Mouse (Mus musculus) embryonic facial prominence, embryonic 10.5 days (tissue): ENCODE data around the gene Fras1. TPM values are rescaled to one million over a fixed set of nuclear protein-coding genes. Genes with fewer than 3 reads are reported as not detected.

ENCODE experiments used
- DNase-seq: peaks from one replicate; pipeline ENCODE4 v3.0.0-alpha.2; 2017; ENCODE audit warnings: low spot score
- H3K27ac ChIP-seq: fragments of 300-500 bp; sonication (generic); replicated peaks from 2 replicates; pipeline ENCODE4 v1.5.1; 2016; ENCODE audit warnings: mild to moderate bottlenecking
- H3K27me3 ChIP-seq: fragments of 300-500 bp; sonication (generic); replicated peaks from 2 replicates; pipeline ENCODE4 v1.6.1; 2016; ENCODE audit warnings: low read depth, mild to moderate bottlenecking; ENCODE audit not compliant: poor library complexity, severe bottlenecking
- H3K36me3 ChIP-seq: fragments of 300-500 bp; sonication (generic); replicated peaks from 2 replicates; pipeline ENCODE4 v1.6.1; 2016; ENCODE audit warnings: mild to moderate bottlenecking, moderate library complexity
- H3K4me1 ChIP-seq: fragments of 300-500 bp; sonication (generic); 2 replicates; pipeline ENCODE4 v1.6.1; 2016
- H3K4me3 ChIP-seq: fragments of 300-500 bp; sonication (generic); 2 replicates; pipeline ENCODE4 v1.5.1; 2016; ENCODE audit warnings: mild to moderate bottlenecking, moderate library complexity
- H3K9me3 ChIP-seq: fragments of 300-500 bp; sonication (generic); 2 replicates; pipeline ENCODE4 v1.6.1; 2016; ENCODE audit warnings: mild to moderate bottlenecking
- WGBS: fragments of 180-500 bp; shearing (Covaris S2); methylation state at CpG from one replicate; pipeline ENCODE4 v1.1.7; 2016; 5-methylcytosine and 5-hydroxymethylcytosine counted together
- polyA plus RNA-seq: library from polyadenylated mRNA; unstranded; fragments of >200 nt; fragmentation: Nextera tagmentation; extraction: Ambion mirVana; gene quantifications from 2 replicates; pipeline ENCODE4 v1.2.1, GENCODE M21; 2016

Fras1 gene
- polyA plus RNA-seq, 1 experiment from 2014 or later = 12.8 TPM

DNA sequence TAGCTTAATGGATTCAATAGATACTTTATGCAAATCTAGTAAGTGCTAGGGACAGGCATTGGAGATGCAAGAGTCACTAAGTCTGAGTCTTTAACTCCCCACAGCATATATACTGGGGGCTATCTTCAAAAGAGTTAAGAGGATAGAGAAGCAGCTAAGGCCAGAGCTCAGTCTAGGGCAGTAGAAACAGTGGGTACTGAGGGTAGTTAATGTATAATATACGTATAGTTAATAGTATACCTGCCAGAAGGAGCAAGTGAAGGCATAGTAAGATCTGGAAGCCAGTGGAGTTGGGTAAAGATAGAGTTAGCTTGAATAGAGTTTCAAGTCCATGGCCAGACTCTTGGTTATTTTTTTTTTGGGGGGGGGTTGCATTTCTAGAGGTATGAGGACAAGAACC, 128.6 kb downstream of the Fras1 start:
- Histone ChIP-seq H3K36me3 (no peaks in the 10 kb centered on the region), H3K27ac (no peak overlapping the region), H3K27me3 (no peaks in the 10 kb centered on the region), H3K9me3 (no peaks in the 10 kb centered on the region), H3K4me1 (no peaks in the 10 kb centered on the region), H3K4me3 (no peak overlapping the region)
- no peak for DNase-seq
- 92% methylated on average over 1 of the region's 1 CpGs for WGBS

- no peaks in the 10 kb centered on the region for H3K27me3 ChIP-seq
- H3K4me3 ChIP-seq = no peak overlapping the region
- H3K9me3 ChIP-seq = no peaks in the 10 kb centered on the region
- H3K4me1 ChIP-seq = peaks cover 10% of the 10 kb centered on the region
- H3K27ac ChIP-seq = no peak overlapping the region
- DNase-seq = no peak
- no peaks in the 10 kb centered on the region for H3K36me3 ChIP-seq
- WGBS = 79% methylated on average over 5 of the region's 5 CpGs
Observed at GRCm38 (mm10) chr5:96511005-96511404, 137.2 kb downstream of the Fras1 start.

DNA sequence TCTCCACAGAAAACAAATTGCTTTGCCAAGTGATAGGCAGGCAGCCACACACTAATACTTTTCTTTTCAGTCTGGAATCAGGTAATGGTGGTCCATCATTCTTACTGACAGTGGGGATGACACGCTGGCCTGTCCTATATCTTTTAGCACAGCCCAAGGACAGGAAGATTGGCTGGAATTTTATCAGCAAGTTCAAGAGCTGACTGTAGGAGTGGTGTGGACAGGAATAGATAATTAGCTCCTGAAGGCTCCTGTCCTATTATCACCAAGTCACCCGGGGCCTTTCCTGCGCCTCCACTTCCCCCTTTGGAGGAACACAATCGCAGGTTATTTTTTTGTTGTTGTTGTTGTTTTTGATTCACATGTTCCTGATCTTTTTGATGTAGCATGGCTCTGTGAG, 139.6 kb downstream of the Fras1 start:
- WGBS = 83% methylated on average over 4 of the region's 4 CpGs
- no peaks in the 10 kb centered on the region for H3K36me3 ChIP-seq
- no peaks in the 10 kb centered on the region for H3K27me3 ChIP-seq
- no peak overlapping the region for H3K27ac ChIP-seq
- no peak overlapping the region for H3K4me3 ChIP-seq
- H3K4me1 ChIP-seq = peaks cover 15% of the 10 kb centered on the region
- DNase-seq = no peak
- 0 out of 2 replicates have a peak, but pooled peaks cover 3% of the 10 kb centered on the region for H3K9me3 ChIP-seq

- WGBS = 66% methylated on average over 3 of the region's 3 CpGs
- Histone ChIP-seq H3K4me1 (peaks cover 15% of the 10 kb centered on the region), H3K27me3 (no peaks in the 10 kb centered on the region), H3K4me3 (no peak overlapping the region), H3K9me3 (0 out of 2 replicates have a peak, but pooled peaks cover 3% of the 10 kb centered on the region), H3K36me3 (no peaks in the 10 kb centered on the region), H3K27ac (no peak overlapping the region)
- DNase-seq = peak; percentile 32
Observed at GRCm38 (mm10) chr5:96515860-96516311, 142.1 kb downstream of the Fras1 start.

DNA sequence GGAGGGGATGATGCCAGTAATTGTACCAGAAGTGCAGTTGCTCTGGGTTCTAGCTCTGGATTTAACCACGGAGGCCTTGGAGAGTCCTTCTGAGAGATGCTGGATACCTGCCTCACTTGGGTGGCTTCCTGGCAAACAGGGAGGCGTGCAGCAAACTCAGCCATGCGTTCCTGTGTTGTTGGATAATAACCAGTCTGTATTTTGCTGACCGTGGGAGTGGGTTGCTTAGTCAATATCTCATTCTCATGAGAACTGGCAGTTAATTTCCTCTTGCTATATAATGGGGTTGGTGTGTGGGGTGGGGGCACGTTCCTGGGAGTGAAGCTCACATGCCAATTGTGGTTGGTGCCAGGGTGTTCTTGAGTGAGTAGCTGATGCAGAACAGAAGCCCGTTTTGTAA, 142.6 kb downstream of the Fras1 start:
- H3K27ac ChIP-seq = no peak overlapping the region
- H3K9me3 ChIP-seq = 0 out of 2 replicates have a peak, but pooled peaks cover 3% of the 10 kb centered on the region
- DNase-seq = no peak
- 83% methylated on average over 6 of the region's 6 CpGs for WGBS
- H3K4me1 ChIP-seq = peaks cover 15% of the 10 kb centered on the region
- no peaks in the 10 kb centered on the region for H3K27me3 ChIP-seq
- H3K36me3 ChIP-seq = no peaks in the 10 kb centered on the region
- H3K4me3 ChIP-seq = no peak overlapping the region

DNA sequence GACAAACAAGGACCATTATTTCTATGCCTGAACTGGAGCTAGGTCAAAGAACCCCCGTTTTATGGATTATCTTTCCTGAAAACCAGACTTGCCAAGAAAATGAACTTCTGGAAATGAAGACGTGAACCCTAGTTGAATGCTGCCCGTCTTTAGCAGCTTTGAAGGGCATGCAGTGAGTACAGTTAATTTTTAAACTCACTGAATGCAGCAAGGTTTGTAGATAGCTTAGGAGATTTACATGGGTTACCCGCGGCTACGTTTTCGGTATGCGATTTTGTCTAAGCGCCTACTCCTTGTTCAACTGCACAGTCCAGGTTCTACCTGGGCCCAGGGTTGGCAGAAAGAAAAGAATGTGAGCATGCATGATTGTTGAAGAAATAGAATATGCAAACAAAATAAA, 147.8 kb downstream of the Fras1 start:
- H3K36me3 ChIP-seq = no peaks in the 10 kb centered on the region
- H3K27ac ChIP-seq = no peak overlapping the region
- 90% methylated on average over 9 of the region's 9 CpGs for WGBS
- no peaks in the 10 kb centered on the region for H3K4me1 ChIP-seq
- DNase-seq = no peak
- no peaks in the 10 kb centered on the region for H3K27me3 ChIP-seq
- H3K4me3 ChIP-seq = no peak overlapping the region
- H3K9me3 ChIP-seq = 0 out of 2 replicates have a peak, but pooled peaks cover 3% of the 10 kb centered on the region

- Histone ChIP-seq H3K4me3 (no peak overlapping the region), H3K36me3 (no peaks in the 10 kb centered on the region)
- WGBS = 89% methylated on average over 5 of the region's 5 CpGs
Observed at GRCm38 (mm10) chr5:96522909-96523409, 149.2 kb downstream of the Fras1 start.

DNA sequence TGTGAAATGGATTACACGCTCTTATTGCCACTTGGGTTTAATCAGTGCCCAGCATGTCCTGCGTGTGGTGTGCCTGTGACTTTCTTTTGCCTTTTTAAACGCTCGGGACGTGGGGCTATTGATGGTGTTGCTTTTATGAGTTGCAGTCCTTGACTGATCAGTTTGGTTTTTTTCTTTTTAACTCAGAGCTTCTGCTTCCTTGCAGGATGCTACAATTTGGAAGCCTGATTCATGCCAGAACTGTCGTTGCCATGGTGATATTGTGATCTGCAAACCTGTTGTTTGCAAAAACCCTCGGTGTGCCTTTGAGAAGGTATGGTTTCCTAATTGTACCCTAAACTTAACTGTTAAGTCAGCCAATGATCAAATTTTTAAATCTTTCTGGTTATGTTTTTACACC, 154.5 kb downstream of the Fras1 start:
- H3K27ac ChIP-seq = no peak overlapping the region
- no peaks in the 10 kb centered on the region for H3K9me3 ChIP-seq
- 81% methylated on average over 7 of the region's 7 CpGs for WGBS
- no peaks in the 10 kb centered on the region for H3K27me3 ChIP-seq
- no peaks in the 10 kb centered on the region for H3K36me3 ChIP-seq
- no peak overlapping the region for H3K4me3 ChIP-seq
- H3K4me1 ChIP-seq = no peaks in the 10 kb centered on the region
- DNase-seq = no peak

More at GRCm38 (mm10) chr5:96522909-96523409, 149.2 kb downstream of the Fras1 start:
- DNase-seq = no peak
- no peak overlapping the region for H3K27ac ChIP-seq
- no peaks in the 10 kb centered on the region for H3K9me3 ChIP-seq
- H3K27me3 ChIP-seq = no peaks in the 10 kb centered on the region
- H3K4me1 ChIP-seq = no peaks in the 10 kb centered on the region

DNA sequence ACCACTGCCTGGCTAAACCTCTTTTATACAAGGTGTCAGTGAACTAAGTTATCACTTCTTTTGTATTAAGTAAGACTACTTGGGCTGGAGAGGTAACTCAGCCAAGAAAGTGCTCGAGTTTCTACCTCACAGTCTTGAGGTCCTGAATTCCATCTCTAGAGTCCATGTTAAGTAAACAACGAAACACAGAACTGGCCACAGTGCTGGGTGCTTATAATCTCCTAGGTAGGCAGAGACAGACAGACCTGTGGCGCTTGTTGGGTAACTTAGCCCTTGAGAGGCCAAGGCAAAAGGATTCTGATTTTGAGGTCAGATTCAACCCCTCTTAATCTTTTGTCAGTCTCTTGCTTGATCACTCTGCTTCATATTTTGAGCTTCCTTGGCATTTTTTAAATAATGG, 156.8 kb downstream of the Fras1 start:
- DNase-seq = no peak
- H3K4me3 ChIP-seq = no peak overlapping the region
- no peaks in the 10 kb centered on the region for H3K4me1 ChIP-seq
- WGBS = 90% methylated on average over 3 of the region's 3 CpGs
- H3K36me3 ChIP-seq = no peaks in the 10 kb centered on the region
- H3K27ac ChIP-seq = no peak overlapping the region
- no peaks in the 10 kb centered on the region for H3K9me3 ChIP-seq
- H3K27me3 ChIP-seq = no peaks in the 10 kb centered on the region

DNA sequence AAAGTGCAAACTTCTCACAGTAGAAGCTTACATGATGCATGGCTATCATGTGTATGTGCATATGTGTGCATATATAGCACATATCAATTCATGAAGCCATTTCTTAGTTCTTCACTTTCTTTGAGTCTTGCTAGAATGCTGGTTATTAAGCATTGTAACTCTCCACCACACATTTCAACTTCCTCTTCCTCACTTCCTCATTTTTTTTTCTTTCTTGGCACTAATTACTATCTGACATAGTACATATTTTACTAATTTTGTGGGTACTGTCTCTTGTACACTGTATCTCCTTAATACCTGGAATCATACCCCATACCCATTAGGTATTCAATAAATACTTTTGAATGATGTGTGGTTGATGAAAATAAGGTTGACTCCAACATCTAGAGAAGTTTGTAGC, 158.2 kb downstream of the Fras1 start:
- H3K36me3 ChIP-seq = no peaks in the 10 kb centered on the region
- H3K27ac ChIP-seq = no peak overlapping the region
- H3K27me3 ChIP-seq = no peaks in the 10 kb centered on the region
- H3K4me3 ChIP-seq = no peak overlapping the region
- H3K9me3 ChIP-seq = no peaks in the 10 kb centered on the region
- no peak for DNase-seq
- no peaks in the 10 kb centered on the region for H3K4me1 ChIP-seq

DNA sequence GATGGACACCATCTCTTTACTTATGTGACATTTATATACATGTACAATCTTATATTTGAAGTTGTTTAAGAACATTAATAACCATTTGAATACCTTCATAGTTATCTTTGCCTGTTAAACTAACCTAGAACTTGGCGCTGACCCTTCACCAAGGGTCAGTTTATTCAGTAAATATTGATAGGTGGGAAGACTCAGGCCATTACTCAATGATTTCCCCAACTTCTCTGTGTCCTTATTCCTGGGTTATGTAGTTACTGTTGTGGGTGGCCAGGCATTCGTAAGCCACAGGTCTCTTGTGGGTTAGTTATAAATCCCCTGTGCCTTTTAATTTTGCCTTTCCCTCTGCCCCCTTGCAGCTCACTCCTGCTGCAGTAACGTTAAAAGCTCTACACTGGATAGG, 162.8 kb downstream of the Fras1 start:
- Histone ChIP-seq H3K27ac (no peak overlapping the region), H3K9me3 (no peaks in the 10 kb centered on the region), H3K27me3 (no peaks in the 10 kb centered on the region), H3K36me3 (no peaks in the 10 kb centered on the region), H3K4me1 (no peaks in the 10 kb centered on the region), H3K4me3 (no peak overlapping the region)
- DNase-seq = no peak
- WGBS = 84% methylated on average over 3 of the region's 3 CpGs

- Histone ChIP-seq H3K27ac (no peak overlapping the region), H3K36me3 (no peaks in the 10 kb centered on the region), H3K9me3 (no peaks in the 10 kb centered on the region), H3K4me1 (no peaks in the 10 kb centered on the region), H3K4me3 (no peak overlapping the region), H3K27me3 (no peaks in the 10 kb centered on the region)
- DNase-seq = no peak
- 93% methylated on average over 7 of the region's 7 CpGs for WGBS
Observed at GRCm38 (mm10) chr5:96536937-96537336, 163.2 kb downstream of the Fras1 start.

DNA sequence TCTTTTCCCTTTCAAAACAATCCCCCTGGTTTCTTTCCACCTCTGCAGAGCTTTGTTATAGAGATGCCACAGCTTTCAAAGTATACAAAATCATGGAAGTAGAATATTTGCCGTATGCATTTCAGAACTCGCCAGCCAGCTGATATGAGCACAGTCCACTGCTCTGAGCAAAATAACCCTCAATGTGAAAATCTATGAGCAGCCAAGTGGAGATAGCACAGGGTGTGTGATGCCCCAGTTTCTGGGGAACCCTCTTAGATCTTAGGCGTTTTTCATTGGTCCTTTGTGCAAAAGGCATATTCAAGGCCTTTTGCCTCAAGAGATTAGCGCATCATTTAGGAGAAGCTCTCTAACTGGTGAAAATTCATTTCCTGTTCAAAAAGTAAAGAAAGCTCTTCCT, 170.4 kb downstream of the Fras1 start:
- H3K4me1 ChIP-seq = no peaks in the 10 kb centered on the region
- H3K36me3 ChIP-seq = no peaks in the 10 kb centered on the region
- no peak overlapping the region for H3K27ac ChIP-seq
- H3K4me3 ChIP-seq = no peak overlapping the region
- no peaks in the 10 kb centered on the region for H3K27me3 ChIP-seq
- no peaks in the 10 kb centered on the region for H3K9me3 ChIP-seq
- 90% methylated on average over 4 of the region's 4 CpGs for WGBS
- DNase-seq = no peak

DNA sequence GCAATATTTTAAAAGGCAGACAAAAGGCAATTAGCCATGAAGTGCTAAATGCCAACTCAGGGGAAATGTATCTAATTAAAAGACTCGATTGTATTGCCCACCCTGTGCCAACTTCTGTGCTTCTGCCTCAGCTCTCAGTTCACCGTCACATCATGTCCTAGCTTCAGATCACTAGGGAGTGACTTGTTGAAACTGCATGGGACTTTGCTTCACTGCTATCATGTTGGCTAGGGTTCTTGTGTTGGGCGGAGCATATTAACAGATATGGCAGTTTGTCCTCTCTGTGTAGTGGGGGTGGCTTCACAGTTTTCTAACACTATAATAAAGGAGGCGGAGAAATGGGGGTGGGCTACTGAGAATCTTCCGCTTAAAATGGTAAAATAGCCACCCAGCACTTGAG, 172.2 kb downstream of the Fras1 start:
- Histone ChIP-seq H3K27me3 (no peaks in the 10 kb centered on the region), H3K27ac (no peak overlapping the region), H3K36me3 (no peaks in the 10 kb centered on the region), H3K4me3 (no peak overlapping the region), H3K9me3 (no peaks in the 10 kb centered on the region), H3K4me1 (no peaks in the 10 kb centered on the region)
- DNase-seq = no peak
- 90% methylated on average over 5 of the region's 5 CpGs for WGBS
